Mouse (Mus musculus): ENCODE measurements around the gene 4930558K02Rik. TPM values are rescaled to one million over a fixed set of nuclear protein-coding genes. Genes with fewer than 3 reads are reported as not detected.

Gene 4930558K02Rik
- polyA plus RNA-seq, 1 experiment from 2014 or later, result not detected

DNA sequence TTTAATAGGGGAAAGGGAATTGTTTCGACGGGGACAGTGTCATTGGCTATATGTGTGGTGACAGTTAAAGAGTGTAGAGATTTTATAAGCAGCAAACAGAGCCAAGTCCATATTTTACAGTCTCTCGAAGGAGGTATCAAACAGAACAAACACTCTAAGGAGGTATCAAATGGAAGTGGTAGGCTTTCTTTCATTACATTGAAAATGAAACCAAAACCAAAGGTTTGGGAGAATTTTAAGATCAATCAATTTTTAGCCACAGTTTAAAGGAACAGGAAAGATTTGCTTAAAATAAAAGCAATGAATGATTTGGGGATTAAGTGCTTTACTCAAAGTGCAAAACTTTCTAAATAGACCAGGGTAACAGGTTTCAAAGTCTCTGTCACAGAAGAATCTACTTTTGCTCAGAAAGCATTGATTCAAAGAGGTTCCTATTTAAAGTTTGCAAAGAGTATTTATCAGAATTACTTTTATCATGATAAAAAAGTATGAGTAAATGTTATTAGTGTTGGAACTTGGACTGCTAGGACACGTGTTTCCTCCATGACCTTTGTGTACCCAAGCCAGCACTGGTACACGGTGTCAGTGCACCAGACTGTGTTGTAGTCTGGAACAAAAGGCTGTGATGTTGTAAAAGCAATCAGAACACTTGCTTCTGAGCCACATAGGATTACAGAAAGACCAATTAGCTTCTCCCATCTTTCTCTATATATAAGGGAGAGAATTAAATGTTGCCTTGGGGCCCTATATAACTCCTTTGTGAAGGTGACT is 28.2 kb downstream of the 4930558K02Rik start:
- H3K27ac ChIP-seq (ENCODE audit: low read depth), result no peak overlapping the region
- 61% methylated on average over 5 of the region's 5 CpGs for WGBS
- H3K9me3 ChIP-seq (ENCODE audit: low read depth, low read length), result no peaks in the 10 kb centered on the region
- H3K4me2 ChIP-seq, result no peak overlapping the region
- no peak for TF ChIP-seq CTCF (IDR thresholded peaks at IDR 0.05; ENCODE audit: low read depth)
- H3K4me1 ChIP-seq (ENCODE audit: insufficient read depth), result no peaks in the 10 kb centered on the region
- DNase-seq, result no peak
- H3K9ac ChIP-seq, result no peak overlapping the region
- H3K36me3 ChIP-seq (ENCODE audit: insufficient read depth), result no peaks in the 10 kb centered on the region
- no peak for ATAC-seq (ENCODE audit: insufficient read depth)
- no peak overlapping the region for H3K4me3 ChIP-seq (ENCODE audit: low read depth, low read length)
- H3K27me3 ChIP-seq (ENCODE audit: insufficient read depth, low read length), result no peaks in the 10 kb centered on the region

- H3K36me3 ChIP-seq (ENCODE audit: insufficient read depth), result no peaks in the 10 kb centered on the region
- H3K27ac ChIP-seq (ENCODE audit: low read depth), result no peak overlapping the region
- DNase-seq, result no peak
- 85% methylated on average over 2 of the region's 2 CpGs for WGBS
- ATAC-seq (ENCODE audit: insufficient read depth), result no peak
- H3K9me3 ChIP-seq (ENCODE audit: low read depth, low read length), result no peaks in the 10 kb centered on the region
- TF ChIP-seq CTCF (IDR thresholded peaks at IDR 0.05; ENCODE audit: low read depth), result no peak
- H3K4me2 ChIP-seq, result no peak overlapping the region
- no peaks in the 10 kb centered on the region for H3K27me3 ChIP-seq (ENCODE audit: insufficient read depth, low read length)
- H3K9ac ChIP-seq, result no peak overlapping the region
- no peaks in the 10 kb centered on the region for H3K4me1 ChIP-seq (ENCODE audit: insufficient read depth)
- H3K4me3 ChIP-seq (ENCODE audit: low read depth, low read length), result no peak overlapping the region
Measured at GRCm38 (mm10) chr1:161942082-161942481, 37.4 kb downstream of the 4930558K02Rik start.

DNA sequence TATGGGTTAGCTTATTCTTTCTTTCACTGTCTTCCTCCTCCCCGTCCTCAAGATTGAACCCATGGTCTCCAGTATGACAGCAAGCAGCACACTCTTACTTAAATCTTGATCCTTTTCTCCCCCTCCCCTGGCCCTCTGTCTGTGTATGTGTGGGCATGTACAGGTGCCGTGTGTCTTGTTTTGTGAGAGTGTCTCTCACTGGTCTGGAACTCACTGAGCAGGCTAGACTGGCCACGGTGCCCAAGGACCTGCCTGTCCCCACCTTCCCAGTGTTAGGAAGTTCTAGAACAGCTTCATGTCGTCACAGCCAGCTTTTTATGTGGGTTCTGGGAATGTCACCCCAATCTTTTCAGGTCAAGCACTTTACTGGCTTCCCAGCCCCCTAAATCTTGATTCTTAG is 47.1 kb downstream of the 4930558K02Rik start:
- Histone ChIP-seq H3K4me3 (ENCODE audit: low read depth, low read length) (no peak overlapping the region), H3K27me3 (ENCODE audit: insufficient read depth, low read length) (no peaks in the 10 kb centered on the region), H3K9ac (no peak overlapping the region), H3K36me3 (ENCODE audit: insufficient read depth) (no peaks in the 10 kb centered on the region), H3K4me2 (no peak overlapping the region), H3K4me1 (ENCODE audit: insufficient read depth) (no peaks in the 10 kb centered on the region), H3K9me3 (ENCODE audit: low read depth, low read length) (no peaks in the 10 kb centered on the region), H3K27ac (ENCODE audit: low read depth) (no peak overlapping the region)
- DNase-seq (no peak), ATAC-seq (ENCODE audit: insufficient read depth) (no peak)
- no peak for TF ChIP-seq CTCF (IDR thresholded peaks at IDR 0.05; ENCODE audit: low read depth)
- 72% methylated on average over 4 of the region's 4 CpGs for WGBS

- no peak overlapping the region for H3K27ac ChIP-seq (ENCODE audit: low read depth)
- no peaks in the 10 kb centered on the region for H3K36me3 ChIP-seq (ENCODE audit: insufficient read depth)
- no peaks in the 10 kb centered on the region for H3K4me1 ChIP-seq (ENCODE audit: insufficient read depth)
- TF ChIP-seq CTCF (IDR thresholded peaks at IDR 0.05; ENCODE audit: low read depth), result no peak
- no peak for ATAC-seq (ENCODE audit: insufficient read depth)
- no peak for DNase-seq
- 81% methylated on average over 10 of the region's 10 CpGs for WGBS
- H3K4me3 ChIP-seq (ENCODE audit: low read depth, low read length), result no peak overlapping the region
- H3K27me3 ChIP-seq (ENCODE audit: insufficient read depth, low read length), result no peaks in the 10 kb centered on the region
- H3K9me3 ChIP-seq (ENCODE audit: low read depth, low read length), result no peaks in the 10 kb centered on the region
- H3K9ac ChIP-seq, result no peak overlapping the region
- no peak overlapping the region for H3K4me2 ChIP-seq
Measured at GRCm38 (mm10) chr1:161931817-161932216, 47.6 kb downstream of the 4930558K02Rik start.

DNA sequence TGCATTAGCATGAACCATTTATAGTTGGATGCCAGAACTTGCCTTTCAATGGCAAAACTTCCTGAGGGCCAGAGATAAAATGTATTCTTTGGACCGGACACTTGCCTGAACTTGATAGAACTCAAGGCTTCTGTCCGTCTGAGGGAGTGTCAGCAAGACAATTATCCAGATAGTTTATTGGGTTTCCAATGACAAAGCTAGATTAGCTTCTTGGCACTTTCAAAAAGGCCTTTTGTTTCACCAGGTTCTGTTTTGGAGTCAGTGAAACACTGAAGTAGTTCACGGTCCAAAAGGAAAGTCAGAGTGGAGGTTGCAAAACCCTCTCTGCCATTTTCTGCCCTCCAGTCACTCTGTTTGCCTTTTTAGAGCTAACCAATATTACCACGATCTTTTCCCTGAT is 48.1 kb downstream of the 4930558K02Rik start:
- no peak overlapping the region for H3K4me3 ChIP-seq (ENCODE audit: low read depth, low read length)
- no peaks in the 10 kb centered on the region for H3K9me3 ChIP-seq (ENCODE audit: low read depth, low read length)
- DNase-seq (no peak), ATAC-seq (ENCODE audit: insufficient read depth) (no peak)
- no peak for TF ChIP-seq CTCF (IDR thresholded peaks at IDR 0.05; ENCODE audit: low read depth)
- no peaks in the 10 kb centered on the region for H3K4me1 ChIP-seq (ENCODE audit: insufficient read depth)
- H3K27me3 ChIP-seq (ENCODE audit: insufficient read depth, low read length), result no peaks in the 10 kb centered on the region
- H3K9ac ChIP-seq, result no peak overlapping the region
- no peak overlapping the region for H3K4me2 ChIP-seq
- H3K36me3 ChIP-seq (ENCODE audit: insufficient read depth), result no peaks in the 10 kb centered on the region
- no peak overlapping the region for H3K27ac ChIP-seq (ENCODE audit: low read depth)
- WGBS, result 80% methylated on average over 4 of the region's 4 CpGs

DNA sequence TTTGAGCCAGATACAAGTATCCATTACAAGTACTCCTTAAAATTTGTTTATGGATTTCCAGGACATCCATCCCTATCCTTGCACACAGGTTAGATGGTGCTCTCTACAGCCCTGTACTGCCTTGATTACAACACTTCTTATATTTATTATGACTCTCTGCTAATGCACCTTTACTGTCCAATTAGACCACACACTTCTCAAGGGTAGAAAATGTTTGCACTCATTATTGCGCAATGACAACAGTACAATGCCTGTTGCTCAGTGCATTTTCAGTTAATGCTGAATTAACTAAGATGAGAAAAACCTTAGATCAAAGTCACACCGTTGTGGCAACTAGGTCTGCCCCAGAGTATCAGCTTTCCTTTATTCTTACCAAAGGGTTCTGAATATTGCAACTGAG is 51.5 kb downstream of the 4930558K02Rik start:
- H3K27me3 ChIP-seq (ENCODE audit: insufficient read depth, low read length), result no peaks in the 10 kb centered on the region
- no peaks in the 10 kb centered on the region for H3K4me1 ChIP-seq (ENCODE audit: insufficient read depth)
- no peak overlapping the region for H3K4me3 ChIP-seq (ENCODE audit: low read depth, low read length)
- H3K4me2 ChIP-seq, result no peak overlapping the region
- DNase-seq (no peak), ATAC-seq (ENCODE audit: insufficient read depth) (no peak)
- no peak overlapping the region for H3K9ac ChIP-seq
- H3K27ac ChIP-seq (ENCODE audit: low read depth), result no peak overlapping the region
- H3K9me3 ChIP-seq (ENCODE audit: low read depth, low read length), result no peaks in the 10 kb centered on the region
- no peaks in the 10 kb centered on the region for H3K36me3 ChIP-seq (ENCODE audit: insufficient read depth)
- no peak for TF ChIP-seq CTCF (IDR thresholded peaks at IDR 0.05; ENCODE audit: low read depth)
- WGBS, result 85% methylated on average over 2 of the region's 2 CpGs

DNA sequence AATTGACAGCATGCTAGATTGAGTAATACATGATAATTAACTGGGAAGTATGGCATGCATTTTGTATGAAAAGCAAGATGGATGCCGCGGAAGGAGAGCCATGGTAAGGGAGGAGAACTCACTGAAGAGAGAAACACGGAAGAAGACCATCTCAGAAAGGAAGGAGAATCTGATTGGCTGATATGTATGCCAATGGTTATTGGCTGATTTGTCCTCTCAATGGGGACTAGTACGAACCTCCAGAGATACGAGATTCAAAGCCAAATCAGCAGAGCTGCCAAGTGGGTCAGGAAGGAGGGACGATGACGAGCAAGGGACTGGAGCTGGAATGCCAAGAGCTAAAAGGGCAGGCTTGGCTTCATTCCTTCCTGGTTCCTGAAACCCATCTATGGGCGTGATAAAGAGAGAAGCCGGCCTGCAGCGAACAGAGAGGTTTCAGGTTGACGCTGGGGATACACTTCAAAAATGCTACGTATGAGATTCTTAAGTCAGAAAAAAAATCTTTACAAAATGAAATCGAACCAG is 54.1 kb downstream of the 4930558K02Rik start:
- ATAC-seq (ENCODE audit: insufficient read depth) (no peak; the same call in 1 of the 2 replicates), DNase-seq (peak; percentile 30)
- no peak for TF ChIP-seq CTCF (IDR thresholded peaks at IDR 0.05; ENCODE audit: low read depth)
- Histone ChIP-seq H3K4me1 (ENCODE audit: insufficient read depth) (no peaks in the 10 kb centered on the region), H3K4me3 (ENCODE audit: low read depth, low read length) (no peak overlapping the region), H3K27ac (ENCODE audit: low read depth) (no peak overlapping the region), H3K36me3 (ENCODE audit: insufficient read depth) (no peaks in the 10 kb centered on the region), H3K4me2 (no peak overlapping the region), H3K9me3 (ENCODE audit: low read depth, low read length) (no peaks in the 10 kb centered on the region), H3K9ac (no peak overlapping the region), H3K27me3 (ENCODE audit: insufficient read depth, low read length) (no peaks in the 10 kb centered on the region)
- 71% methylated on average over 13 of the region's 13 CpGs for WGBS

Data from lung, embryonic 14.5 days (tissue).